Mouse (Mus musculus): Measurements from ENCODE around the gene Ppan.

DNA sequence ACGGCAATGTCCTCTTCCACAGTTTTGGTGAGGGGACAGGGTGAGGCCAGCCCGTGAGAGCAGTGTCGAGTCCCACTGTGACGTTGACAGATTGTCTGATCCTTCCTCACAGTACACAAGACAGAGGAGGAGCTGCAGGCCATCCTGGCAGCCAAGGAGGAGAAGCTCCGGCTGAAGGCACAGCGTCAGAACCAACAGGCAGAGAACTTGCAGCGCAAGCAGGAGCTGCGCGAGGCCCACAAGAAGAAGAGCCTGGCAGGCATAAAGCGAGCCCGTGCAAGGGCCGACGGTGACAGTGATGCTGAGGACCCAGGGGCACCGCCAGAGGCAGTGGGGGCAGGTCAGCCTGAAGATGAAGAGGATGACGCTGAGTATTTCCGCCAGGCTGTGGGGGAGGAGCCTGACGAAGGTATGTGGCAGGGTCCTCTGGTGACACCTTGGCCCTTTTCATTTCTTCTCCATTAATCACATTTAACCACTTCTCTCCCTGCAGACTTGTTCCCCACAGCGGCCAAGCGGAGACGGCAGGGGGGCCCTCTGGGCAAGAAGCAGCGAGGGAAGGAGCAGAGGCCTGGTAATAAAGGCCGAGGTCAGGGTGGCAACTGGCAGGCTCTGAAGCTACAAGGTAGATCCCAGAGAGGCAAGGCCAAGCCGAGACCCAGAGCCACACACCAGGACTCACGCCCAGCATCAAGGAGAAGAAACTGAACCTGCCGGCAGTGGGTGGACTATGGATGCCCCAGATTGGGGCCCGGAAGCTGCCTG, 3.5 kb downstream of the Ppan start:
- TF ChIP-seq GATA1 (IDR thresholded peaks at IDR 0.05; ENCODE audit: low read length) (no peak), TAL1 (IDR thresholded peaks at IDR 0.05; ENCODE audit: low read length) (no peak)
